Mouse (Mus musculus): ENCODE measurements around the gene Spsb2.

GRCm38 (mm10) chr6:124768704-124769044, 39.8 kb upstream of the Spsb2 start:
- TF ChIP-seq CTCF (IDR thresholded peaks at IDR 0.05; ENCODE audit: control insufficient read depth, insufficient read depth, low read length) (no peak), POLR2A (IDR thresholded peaks at IDR 0.05; ENCODE audit: borderline replicate concordance, control insufficient read depth, low read depth, low read length) (no peak)
